Mouse (Mus musculus): ENCODE data around the gene Tmem54. TPM values are rescaled to one million over a fixed set of nuclear protein-coding genes. Genes with fewer than 3 reads are reported as not detected.

Tmem54 gene
- 1.8 TPM in 1 of 2 replicates, not detected in the other for polyA plus RNA-seq (2011; ENCODE audit: insufficient read depth, insufficient read length, low replicate concordance, missing spikeins)

- H3K4me1 ChIP-seq (ENCODE audit: control insufficient read depth, insufficient read depth, low read length) = no peaks in the 10 kb centered on the region
- H3K27ac ChIP-seq (ENCODE audit: control insufficient read depth, insufficient read depth, low read depth, low read length, poor library complexity) = no peak within 1 kb of the TSS
- WGBS = 5% methylated on average over 40 of the region's 40 CpGs
- H3K4me3 ChIP-seq (replicated peaks; ENCODE audit: control insufficient read depth, low read depth, low read length) = no peak within 1 kb of the TSS
- TF ChIP-seq CTCF (IDR thresholded peaks at IDR 0.05; ENCODE audit: control insufficient read depth, insufficient read depth, low read length) (no peak), POLR2A (IDR thresholded peaks at IDR 0.05; ENCODE audit: borderline replicate concordance, control insufficient read depth, low read depth, low read length) (no peak)
Measured at GRCm38 (mm10) chr4:129105356-129105755, at the start of gene Tmem54. Tmem54 (plus strand) TSS chr4:129105548.

GRCm38 (mm10) chr4:129055562-129055961 lies 49.8 kb upstream of the Tmem54 start:
- no peaks in the 10 kb centered on the region; the same call in 1 of the 2 replicates for H3K4me1 ChIP-seq (ENCODE audit: control insufficient read depth, insufficient read depth, low read length)
- TF ChIP-seq POLR2A (IDR thresholded peaks at IDR 0.05; ENCODE audit: borderline replicate concordance, control insufficient read depth, low read depth, low read length) (no peak), CTCF (IDR thresholded peaks at IDR 0.05; ENCODE audit: control insufficient read depth, insufficient read depth, low read length) (no peak)
- 78% methylated on average over 5 of the region's 5 CpGs for WGBS
- H3K4me3 ChIP-seq (replicated peaks; ENCODE audit: control insufficient read depth, low read depth, low read length) = no peak overlapping the region
- H3K27ac ChIP-seq (ENCODE audit: control insufficient read depth, insufficient read depth, low read depth, low read length, poor library complexity) = no peak overlapping the region

GRCm38 (mm10) chr4:129057533-129058206 lies 47.7 kb upstream of the Tmem54 start:
- TF ChIP-seq CTCF (IDR thresholded peaks at IDR 0.05; ENCODE audit: control insufficient read depth, insufficient read depth, low read length) (no peak), POLR2A (IDR thresholded peaks at IDR 0.05; ENCODE audit: borderline replicate concordance, control insufficient read depth, low read depth, low read length) (peak; percentile 95; the same call in 1 of the 2 replicates)
- Histone ChIP-seq H3K4me1 (ENCODE audit: control insufficient read depth, insufficient read depth, low read length) (peaks cover 1% of the 10 kb centered on the region), H3K27ac (ENCODE audit: control insufficient read depth, insufficient read depth, low read depth, low read length, poor library complexity) (peak overlapping the region; percentile 98), H3K4me3 (replicated peaks; ENCODE audit: control insufficient read depth, low read depth, low read length) (peak overlapping the region; percentile 96)
- 4% methylated on average over 41 of the region's 44 CpGs for WGBS

GRCm38 (mm10) chr4:129058207-129059092 lies 46.9 kb upstream of the Tmem54 start, which contains the start of gene Rnf19b:
Rnf19b (plus strand) TSS chr4:129058271.
- WGBS = under 1% methylated on average over 82 of the region's 107 CpGs
- TF ChIP-seq POLR2A (IDR thresholded peaks at IDR 0.05; ENCODE audit: borderline replicate concordance, control insufficient read depth, low read depth, low read length) (peak; percentile 14; the same call in 1 of the 2 replicates), CTCF (IDR thresholded peaks at IDR 0.05; ENCODE audit: control insufficient read depth, insufficient read depth, low read length) (no peak)
- Histone ChIP-seq H3K27ac (ENCODE audit: control insufficient read depth, insufficient read depth, low read depth, low read length, poor library complexity) (peak within 1 kb of the TSS; percentile 98), H3K4me3 (replicated peaks; ENCODE audit: control insufficient read depth, low read depth, low read length) (peak within 1 kb of the TSS; percentile 96), H3K4me1 (ENCODE audit: control insufficient read depth, insufficient read depth, low read length) (peaks cover 2% of the 10 kb centered on the region)

- no peak for TF ChIP-seq POLR2A (IDR thresholded peaks at IDR 0.05; ENCODE audit: borderline replicate concordance, control insufficient read depth, low read depth, low read length)
- TF ChIP-seq CTCF (IDR thresholded peaks at IDR 0.05; ENCODE audit: control insufficient read depth, insufficient read depth, low read length) = no peak
- Histone ChIP-seq H3K4me1 (ENCODE audit: control insufficient read depth, insufficient read depth, low read length) (peaks cover 2% of the 10 kb centered on the region), H3K27ac (ENCODE audit: control insufficient read depth, insufficient read depth, low read depth, low read length, poor library complexity) (peak overlapping the region; percentile 98)
Measured at GRCm38 (mm10) chr4:129059125-129059551, 46.2 kb upstream of the Tmem54 start.

GRCm38 (mm10) chr4:129059922-129060321 lies 45.4 kb upstream of the Tmem54 start:
- WGBS = 2% methylated on average over 4 of the region's 4 CpGs
- H3K27ac ChIP-seq (ENCODE audit: control insufficient read depth, insufficient read depth, low read depth, low read length, poor library complexity) = no peak overlapping the region
- peak overlapping the region; percentile 53 for H3K4me3 ChIP-seq (replicated peaks; ENCODE audit: control insufficient read depth, low read depth, low read length)
- TF ChIP-seq POLR2A (IDR thresholded peaks at IDR 0.05; ENCODE audit: borderline replicate concordance, control insufficient read depth, low read depth, low read length) (no peak), CTCF (IDR thresholded peaks at IDR 0.05; ENCODE audit: control insufficient read depth, insufficient read depth, low read length) (no peak)
- H3K4me1 ChIP-seq (ENCODE audit: control insufficient read depth, insufficient read depth, low read length) = peaks cover 2% of the 10 kb centered on the region

More at GRCm38 (mm10) chr4:129059125-129059551, 46.2 kb upstream of the Tmem54 start:
- WGBS = 1% methylated on average over 13 of the region's 13 CpGs
- H3K4me3 ChIP-seq (replicated peaks; ENCODE audit: control insufficient read depth, low read depth, low read length) = peak overlapping the region; percentile 96

GRCm38 (mm10) chr4:129061486-129061885 lies 43.9 kb upstream of the Tmem54 start:
- 96% methylated on average over 1 of the region's 1 CpGs for WGBS
- no peak for TF ChIP-seq POLR2A (IDR thresholded peaks at IDR 0.05; ENCODE audit: borderline replicate concordance, control insufficient read depth, low read depth, low read length)
- no peak for TF ChIP-seq CTCF (IDR thresholded peaks at IDR 0.05; ENCODE audit: control insufficient read depth, insufficient read depth, low read length)
- Histone ChIP-seq H3K27ac (ENCODE audit: control insufficient read depth, insufficient read depth, low read depth, low read length, poor library complexity) (no peak overlapping the region), H3K4me1 (ENCODE audit: control insufficient read depth, insufficient read depth, low read length) (peaks cover 2% of the 10 kb centered on the region), H3K4me3 (replicated peaks; ENCODE audit: control insufficient read depth, low read depth, low read length) (no peak overlapping the region)
